Mouse (Mus musculus) gastrocnemius, adult 8-10 months (tissue): ENCODE results near the gene Fam149a. TPM values are rescaled to one million over a fixed set of nuclear protein-coding genes. Genes with fewer than 3 reads are reported as not detected.
A peak's percentile ranks its signal among the peaks of the same experiment; 100 is the strongest.
"Not testable (repeated sequence)": the region's sequence is repeated elsewhere in the genome, so short reads cannot be mapped to it uniquely, and the experiment has no call there.

Experiments
- DNase-seq, 2 experiments: peaks; one replicate each; pipeline ENCODE4 v3.0.0; 2022; ENCODE audit warnings: low spot score in 2 of 2
- total RNA-seq, 4 experiments: library from RNA; stranded (reverse); gene quantifications; 2 replicates each; pipeline ENCODE4 v1.2.4; 2022

Gene Fam149a
- total RNA-seq, 4 experiments from 2014 or later: 1.3 to 2.0 (median 1.6) TPM

DNA sequence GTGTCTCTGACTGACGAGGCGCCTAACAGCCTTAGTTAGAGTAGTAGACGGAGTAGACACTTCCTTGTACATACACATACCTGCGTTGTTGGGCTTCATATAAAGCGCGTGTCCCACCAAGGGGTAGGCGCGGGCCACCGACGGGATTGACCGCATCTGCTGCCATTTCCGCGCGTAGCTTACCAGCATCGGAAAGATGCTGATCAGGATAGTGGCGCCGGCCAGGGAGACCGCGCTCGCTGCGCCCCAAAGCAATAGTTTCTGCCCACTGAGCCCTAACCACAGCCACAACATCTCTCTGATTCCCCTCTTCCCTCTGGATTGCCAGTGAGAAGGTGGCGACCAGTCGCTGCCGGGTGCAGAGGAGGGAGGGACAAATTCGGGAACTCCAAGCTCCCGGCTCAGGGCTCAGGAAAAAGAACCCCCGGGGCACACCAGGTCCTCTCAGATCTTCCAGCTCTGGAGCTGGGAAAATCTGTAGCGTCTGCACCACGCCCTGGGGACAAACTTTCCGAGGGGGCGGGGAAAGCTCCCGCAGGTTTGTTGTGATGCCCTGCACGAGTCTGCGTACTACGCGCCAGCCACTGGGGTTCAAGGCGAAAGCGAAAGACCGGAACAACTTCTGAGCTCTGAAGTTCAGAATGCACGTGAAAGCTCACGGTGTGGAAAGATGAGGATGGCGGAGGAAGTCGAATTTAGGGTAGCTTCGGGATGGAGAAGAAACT is 49.2 kb downstream of the Fam149a start, which contains the start of gene Cyp4v3:
TSS of gene Cyp4v3 (minus strand) at position 532 of the 725 bp plus-strand sequence.
- peak; percentile 43 to 62 for DNase-seq

DNA sequence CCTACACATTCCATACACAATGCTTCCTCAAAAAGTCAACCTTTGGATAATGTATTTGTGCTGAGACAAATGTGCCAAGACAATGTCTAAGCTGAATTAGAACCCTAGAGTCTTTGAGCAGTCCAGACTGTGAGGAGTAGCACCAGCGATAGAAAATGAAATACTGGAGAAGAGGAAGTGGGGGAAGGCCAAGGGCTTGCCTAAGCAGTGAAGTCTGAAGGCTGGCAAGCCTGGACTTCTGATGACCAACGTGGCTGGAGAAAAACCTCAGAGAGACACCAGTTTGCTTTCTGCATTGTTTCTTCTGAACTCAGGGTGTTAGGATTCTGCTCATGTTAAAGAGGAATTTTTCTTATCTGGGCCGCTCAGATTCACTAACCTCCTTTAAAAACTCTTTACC is 51.2 kb downstream of the Fam149a start:
- DNase-seq: no peak

DNA sequence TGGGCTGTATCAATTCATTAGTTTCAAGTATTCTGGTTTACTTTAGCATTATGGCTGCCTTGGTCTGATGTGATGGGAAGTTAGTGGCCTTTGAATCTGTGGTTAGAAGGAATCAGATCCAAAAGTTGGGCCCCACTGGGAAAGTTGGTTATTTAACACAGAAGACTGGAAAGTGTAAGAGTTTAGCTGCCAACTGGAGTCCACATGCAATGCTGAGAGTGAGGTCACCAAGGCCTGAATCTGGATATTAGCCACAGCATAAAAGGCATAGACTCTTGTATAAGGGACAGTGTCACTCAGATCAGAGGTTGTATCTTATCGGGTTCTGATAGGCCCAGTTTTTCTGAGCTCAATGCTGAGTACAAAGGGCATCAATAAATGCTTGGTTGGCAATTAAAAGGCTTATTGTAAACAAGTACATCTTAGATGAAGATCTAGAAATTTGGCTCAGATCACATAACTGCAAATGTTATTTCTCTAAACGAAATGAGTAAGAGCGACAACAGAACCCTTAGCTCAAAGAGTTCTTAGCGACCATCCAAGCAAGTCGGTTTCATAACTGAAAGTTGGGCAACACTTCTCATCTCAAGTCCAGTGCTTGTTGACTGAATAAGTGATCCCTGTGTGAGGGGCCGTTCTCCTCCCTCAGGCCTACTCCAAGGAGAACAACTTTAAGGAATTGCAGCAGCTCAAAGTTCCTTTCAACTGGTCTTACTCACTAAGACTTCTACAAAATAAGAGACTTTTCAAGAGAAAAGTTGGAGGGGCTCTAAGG is 52.7 kb downstream of the Fam149a start:
- DNase-seq: no peak

DNA sequence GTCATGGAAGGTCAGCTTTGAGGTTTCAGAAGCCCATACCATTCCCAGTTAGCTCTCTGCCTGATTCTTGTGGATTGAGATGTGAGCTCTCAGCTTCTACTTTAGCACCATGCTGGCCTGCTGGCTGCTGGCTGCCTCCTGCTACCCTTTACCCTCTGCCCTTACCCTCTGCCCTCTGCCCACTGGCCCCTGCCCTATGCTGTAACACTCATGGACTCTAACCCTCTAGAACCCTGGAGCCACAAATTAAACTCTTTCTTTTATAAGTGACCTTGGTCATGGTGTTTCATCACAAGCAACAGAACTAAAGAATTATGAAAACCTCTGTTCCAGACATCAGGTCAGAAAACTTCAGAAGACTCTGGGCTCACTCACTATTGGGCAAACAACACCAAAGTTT is 55.0 kb downstream of the Fam149a start:
- not testable (repeated sequence) for DNase-seq

DNA sequence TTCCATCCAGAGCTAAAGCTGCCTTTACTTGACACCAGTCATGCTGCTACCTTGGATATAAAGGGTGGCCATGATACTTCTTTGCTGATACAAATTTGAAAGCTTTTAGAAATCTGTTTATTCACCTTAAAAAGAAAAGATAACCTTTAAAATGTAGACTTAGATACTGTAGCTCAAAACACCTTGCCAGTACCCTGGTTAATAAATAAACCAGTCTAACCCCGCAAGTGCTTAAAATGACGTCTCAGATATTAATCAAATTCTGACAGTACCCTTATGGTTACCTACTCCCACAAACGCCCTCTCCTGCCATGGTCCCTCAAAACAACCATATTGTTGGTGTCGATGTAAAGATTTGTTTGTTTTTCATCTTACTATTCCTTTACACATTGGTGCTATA is 57.9 kb downstream of the Fam149a start:
- no peak for DNase-seq

DNA sequence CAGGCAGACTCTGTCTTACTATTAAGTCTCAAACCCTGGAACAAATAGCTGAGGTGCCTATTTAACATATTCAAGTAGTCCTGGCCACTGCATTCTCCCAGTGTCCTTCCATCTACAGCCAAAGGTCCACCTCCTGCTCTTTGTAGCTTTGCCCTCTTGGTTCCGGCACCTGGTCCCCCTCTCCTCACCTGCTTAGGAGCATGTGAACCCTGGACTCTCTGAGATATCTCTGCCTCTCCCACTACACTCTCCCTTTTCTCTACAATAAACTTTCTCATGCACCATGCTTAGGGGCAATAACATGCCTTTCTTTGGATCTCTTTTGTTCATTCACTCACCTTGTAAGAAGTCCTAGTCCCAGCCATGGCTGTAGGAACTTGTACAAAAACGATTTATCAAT is 60.7 kb downstream of the Fam149a start:
- DNase-seq: no peak

DNA sequence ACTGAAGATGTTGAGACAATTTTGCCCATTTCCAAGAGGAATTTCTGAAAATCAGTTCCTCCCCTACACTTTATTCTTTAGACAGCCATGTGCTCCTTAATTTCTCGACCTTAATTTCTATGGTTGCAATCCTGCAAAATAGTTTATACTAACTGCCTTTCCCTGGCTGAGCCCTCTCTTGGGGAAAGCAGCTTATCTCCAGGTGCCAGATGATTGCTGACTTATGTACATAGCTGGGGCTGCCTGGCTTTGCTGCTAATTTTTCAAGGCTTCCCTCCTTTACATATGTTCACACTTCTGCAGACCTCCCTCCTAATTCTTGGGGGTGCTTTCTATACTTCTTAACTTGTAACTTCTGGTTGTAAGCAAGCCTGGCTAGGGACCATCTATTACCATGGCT is 61.2 kb downstream of the Fam149a start:
- DNase-seq: no peak

DNA sequence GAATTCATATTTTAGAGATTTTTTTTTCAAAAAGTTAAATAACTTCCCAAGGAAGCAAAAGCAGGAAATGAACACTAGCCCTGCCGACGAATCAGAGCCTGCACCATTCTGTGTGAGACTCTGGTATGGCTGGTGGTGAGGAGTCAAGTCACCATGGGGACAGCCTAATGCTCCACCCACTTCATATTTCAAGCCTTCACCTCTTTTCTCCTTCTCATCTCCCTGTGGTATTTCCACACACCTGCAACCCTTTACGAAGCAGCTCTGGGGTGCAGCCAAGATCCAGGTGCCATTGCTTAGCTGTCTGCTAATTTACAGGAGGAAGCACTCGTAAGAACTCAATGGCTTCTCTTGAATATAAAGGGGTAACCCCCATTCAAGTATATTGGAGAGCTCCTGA is 71.1 kb downstream of the Fam149a start:
- no peak for DNase-seq

DNA sequence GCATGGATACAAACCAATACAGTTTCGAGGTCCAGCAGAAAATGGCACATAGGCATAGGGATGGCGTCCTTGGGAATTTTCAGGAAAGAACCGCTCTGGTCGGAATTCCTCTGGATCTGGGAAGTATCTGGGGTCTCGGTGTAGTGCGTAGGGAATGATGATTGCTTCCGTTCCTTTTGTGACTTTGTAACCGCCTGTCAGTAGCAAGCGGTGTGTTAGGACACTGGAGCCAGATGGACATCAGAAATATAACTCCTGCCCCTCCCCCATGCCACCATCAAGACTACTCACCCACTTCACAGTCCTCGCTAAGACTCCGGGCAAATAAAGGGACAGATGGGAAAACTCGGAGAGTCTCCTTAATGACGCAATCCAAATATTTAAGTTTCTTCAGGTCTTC is 73.7 kb downstream of the Fam149a start, which contains the start of gene Gm45753:
TSS of gene Gm45753 (minus strand) at position 101 of the 400 bp plus-strand sequence.
- DNase-seq: no peak

DNA sequence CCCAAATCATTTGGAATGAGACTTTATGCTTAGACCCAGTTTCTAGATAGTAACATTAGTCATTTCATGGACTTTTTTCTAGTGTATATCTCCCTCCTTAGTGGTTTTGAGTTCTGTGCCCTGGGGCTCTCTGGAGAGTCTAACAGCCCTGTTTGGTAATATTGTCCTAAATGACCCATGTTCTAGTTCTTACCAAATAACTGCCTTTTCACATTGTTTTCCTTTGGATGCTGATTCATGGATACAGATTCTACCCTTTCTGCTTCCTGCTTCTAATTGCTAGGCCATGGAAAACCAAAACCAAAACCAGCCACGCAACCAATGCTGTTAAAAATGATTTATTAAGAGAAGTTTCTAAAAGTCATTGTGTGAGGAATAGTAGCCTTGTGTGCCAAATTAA is 76.6 kb downstream of the Fam149a start:
- no peak for DNase-seq

DNA sequence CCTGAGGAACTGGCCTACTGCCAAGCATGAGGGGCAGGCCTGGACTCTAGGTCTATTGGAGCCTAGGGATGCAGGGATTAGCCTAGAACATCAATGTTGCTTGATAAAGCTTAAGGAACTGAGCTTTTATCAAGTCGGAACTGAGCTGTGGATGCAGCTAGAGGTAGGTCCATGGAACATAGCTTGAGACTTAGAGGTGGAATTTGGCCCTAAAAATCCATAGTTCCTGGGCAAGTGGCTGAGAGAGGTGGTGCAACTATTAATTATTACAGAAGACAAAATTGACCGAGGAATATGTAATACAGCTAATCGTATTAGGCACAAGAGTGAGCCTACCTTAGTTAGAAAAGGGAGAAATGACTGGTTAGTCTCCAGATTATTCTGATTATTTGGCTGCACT is 77.7 kb downstream of the Fam149a start:
- DNase-seq: no peak

DNA sequence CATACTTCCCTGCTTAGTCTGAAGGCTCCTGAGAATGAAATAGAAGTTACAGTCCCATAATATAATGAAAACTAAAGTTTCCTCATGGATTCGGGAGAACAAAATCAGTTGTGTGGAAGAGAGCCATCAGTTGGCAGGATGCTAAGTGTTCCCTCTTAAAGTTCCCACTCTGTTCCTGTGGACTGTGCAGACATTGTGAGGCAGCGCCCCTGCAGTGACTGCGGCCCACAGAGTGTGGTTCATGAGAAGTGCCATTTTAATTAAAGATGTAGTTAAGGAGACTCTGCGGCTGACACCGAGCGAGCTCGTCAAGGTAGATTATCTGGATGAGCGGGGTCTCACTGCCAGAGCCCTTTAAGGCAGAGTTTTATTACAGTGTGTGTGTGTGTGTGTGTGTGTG is 79.7 kb downstream of the Fam149a start:
- DNase-seq: no peak

DNA sequence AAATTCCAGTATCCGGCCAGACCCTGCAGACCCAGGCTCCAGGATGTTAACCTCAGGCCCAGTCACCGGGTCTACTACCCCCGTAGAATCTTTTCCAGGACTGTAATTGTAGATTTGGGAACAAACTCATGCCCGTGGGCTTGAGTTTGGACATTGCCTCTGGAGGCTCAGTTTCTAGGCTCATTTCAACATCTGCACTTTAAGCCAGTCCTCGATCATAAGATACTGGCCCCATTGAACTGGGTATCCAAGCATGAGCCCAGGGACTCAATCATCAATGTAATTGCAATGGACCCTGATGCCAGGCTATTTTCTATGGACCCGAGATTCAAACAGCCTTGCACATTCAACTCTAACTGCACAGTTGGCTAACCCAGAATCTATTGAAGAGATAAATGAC is 86.8 kb downstream of the Fam149a start:
- no peak for DNase-seq

DNA sequence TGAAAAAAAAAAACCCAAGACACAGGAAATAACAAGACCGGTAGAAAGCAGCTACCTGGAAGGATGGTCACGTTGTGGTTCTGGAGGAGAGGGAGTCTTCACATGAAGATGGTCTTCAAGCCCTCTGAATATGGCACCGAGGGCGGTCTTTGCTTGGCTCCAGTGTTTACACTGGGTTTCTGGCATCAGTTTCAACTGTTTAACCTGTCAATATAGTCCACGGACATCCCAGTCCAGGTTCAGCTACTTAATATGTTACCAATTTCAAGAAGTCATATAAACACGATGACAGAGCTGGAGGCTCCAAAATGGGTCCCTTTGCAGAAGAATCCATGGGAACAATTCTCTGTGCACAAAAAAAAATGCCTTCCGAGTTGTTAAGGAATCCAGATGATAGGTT is 87.4 kb downstream of the Fam149a start, which contains the start of gene Klkb1:
TSS of gene Klkb1 (minus strand) at position 173 of the 400 bp plus-strand sequence.
- no peak for DNase-seq

DNA sequence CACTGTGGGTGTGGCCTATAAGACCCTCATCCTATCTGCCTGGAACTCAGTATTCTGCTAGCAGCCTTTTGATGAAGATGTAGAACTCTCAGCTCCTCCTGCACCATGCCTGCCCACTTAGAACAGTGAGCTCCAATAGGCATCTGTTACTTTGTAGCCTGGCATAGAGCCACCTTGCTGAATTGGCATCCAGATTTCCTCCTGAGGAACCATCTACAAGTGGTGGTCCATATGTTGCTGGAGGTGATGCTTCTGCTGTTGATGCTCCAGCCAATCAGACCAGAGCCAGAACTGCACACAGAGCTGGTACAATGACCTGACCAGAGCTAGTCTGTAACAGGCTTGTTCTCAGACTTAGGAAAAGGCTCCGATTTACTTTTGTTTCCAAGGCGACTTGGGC is 90.3 kb downstream of the Fam149a start:
- DNase-seq: no peak

Other genes starting within 250 kb of the Fam149a start
- gene F11, start 120.3 kb downstream of the Fam149a start, total RNA-seq: not detected
- under 1 TPM in 1 of 4 experiments, not detected in 3; 0.05 TPM for gene Klkb1, start 87.4 kb downstream of the Fam149a start, total RNA-seq
- not detected for gene Gm45753, start 73.8 kb downstream of the Fam149a start, total RNA-seq
- gene Cyp4v3, start 49.1 kb downstream of the Fam149a start, total RNA-seq: 1 to 10 TPM in 2 of 4 experiments, under 1 TPM in 2; 0.44 to 1.2 (median 0.85) TPM
- 1 to 10 TPM in 2 of 4 experiments, under 1 TPM in 2; 0.68 to 1.3 (median 0.91) TPM for gene Tlr3, start 28.8 kb upstream of the Fam149a start, total RNA-seq
- 100 to 1,000 TPM in 1 of 4 experiments, 10 to 100 TPM in 3; 60.0 to 116 (median 75.8) TPM for gene Sorbs2, start 125.5 kb upstream of the Fam149a start, total RNA-seq